Mouse (Mus musculus) G1E-ER4 (cell line): ENCODE measurements around the gene Pde6h. TPM values are rescaled to one million over a fixed set of nuclear protein-coding genes. Genes with fewer than 3 reads are reported as not detected.

Experiments
- GATA1 ChIP-seq: IDR thresholded peaks from one replicate; pipeline ENCODE4 v1.8.0; 2012; ENCODE audit warnings: low read length, inconsistent platforms
- polyA plus RNA-seq: library from polyadenylated mRNA; stranded (reverse); fragments of >175 nt; gene quantifications from 2 replicates; pipeline ENCODE4 v1.2.3, GENCODE M21; 2012

Pde6h gene
- polyA plus RNA-seq, 1 experiment, result 0.46 TPM

DNA sequence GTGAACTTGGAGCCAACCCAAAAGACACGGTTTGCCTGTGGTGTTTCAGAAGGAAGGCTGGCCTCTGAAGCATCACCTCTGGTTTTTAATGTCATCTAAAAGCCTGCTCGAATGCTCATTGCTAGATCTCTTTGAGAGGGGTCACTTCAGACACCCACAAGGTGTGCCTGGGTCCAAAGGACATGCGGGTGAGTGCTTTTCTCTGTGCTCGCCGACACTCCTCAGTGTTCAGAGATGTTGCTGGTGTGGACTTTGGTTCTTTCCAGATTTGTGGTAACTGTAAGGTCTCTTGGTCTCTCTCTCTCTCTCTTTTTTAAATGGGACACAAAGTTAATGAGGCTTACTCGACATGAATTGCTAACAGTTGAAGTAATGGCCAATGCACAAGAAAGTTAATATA, 58.9 kb downstream of the Pde6h start:
- no peak for TF ChIP-seq GATA1

DNA sequence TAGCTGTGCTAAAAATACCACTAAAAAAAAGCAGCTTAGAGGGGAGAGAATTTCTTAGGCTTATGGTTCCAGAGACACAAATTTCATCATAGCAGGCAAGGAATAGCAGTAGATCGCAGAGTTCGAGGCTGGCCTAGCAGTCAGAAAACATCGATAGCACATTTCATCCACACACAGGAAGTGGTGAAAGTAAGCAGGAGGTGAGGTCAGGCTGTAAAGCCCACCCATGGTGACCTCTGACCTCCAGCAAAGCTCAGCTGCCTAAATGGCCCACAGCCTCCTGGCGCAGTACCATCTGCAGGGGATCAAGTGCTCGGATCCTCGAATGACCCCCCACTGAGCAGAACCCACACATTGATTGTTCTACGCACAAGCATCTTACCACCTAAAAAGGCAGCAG, 59.6 kb downstream of the Pde6h start:
- TF ChIP-seq GATA1, result no peak

DNA sequence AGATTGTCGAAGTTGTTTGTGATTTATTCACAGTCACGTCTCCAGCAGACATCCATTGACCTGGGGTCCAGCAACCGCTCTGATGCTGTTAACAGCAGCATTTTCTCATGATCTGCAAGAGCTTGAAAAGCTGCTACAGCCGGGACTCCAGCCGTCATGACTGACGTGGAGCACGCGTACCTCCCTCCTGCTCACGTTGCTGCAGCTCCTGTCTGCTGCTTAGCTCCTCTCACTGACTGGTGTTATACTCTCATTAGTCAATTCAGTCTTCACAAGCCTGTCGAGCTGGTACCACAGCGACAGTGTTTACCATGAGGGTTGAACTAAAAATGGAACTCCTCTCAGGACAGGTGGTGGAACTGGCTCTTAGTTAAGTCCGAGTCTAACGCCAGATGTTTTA, 62.4 kb downstream of the Pde6h start:
- no peak for TF ChIP-seq GATA1

DNA sequence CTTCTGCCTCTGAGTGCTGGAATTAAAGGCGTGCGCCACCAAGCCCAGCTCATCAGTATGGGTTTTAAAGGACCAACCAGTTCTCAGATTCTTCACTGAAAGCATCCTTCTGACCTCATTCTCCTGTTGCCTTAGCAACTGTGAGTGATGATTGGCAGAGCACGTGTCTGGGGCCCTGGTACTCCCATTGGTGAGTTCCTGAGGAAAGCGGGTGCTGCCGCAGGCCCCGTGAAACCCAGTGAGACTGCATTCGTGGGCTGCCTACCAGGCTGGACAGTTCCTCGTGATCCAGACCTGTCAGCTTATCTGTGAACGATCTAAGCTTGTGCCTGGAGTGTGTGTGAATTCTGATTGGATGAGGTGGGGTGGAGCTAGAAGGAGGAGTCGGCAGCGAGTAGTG, 63.1 kb downstream of the Pde6h start:
- no peak for TF ChIP-seq GATA1

DNA sequence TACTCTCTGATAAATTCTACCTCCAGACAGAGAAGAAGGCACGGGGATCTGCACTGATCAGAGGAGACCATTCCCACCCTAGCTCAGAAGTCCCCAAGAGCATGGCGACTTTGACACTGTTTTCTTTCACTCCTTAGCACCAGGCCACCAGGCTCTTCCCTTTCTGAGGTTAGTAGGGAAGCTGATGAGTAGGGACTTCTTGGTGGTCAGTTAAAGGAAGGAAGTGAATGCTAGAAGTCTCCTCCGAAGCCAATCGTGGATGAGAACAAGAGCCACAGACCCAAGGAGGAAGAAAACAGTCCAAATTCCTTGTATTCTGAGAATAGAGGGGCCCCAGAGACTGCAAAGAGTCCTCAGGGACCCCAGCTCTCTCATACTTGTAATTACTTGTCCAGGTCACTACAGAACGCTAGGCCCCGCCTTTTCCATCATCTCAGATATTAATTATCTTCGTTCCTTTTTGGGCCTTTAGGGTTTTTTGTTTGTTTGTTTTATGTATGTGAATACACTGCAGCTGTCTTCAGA, 65.0 kb downstream of the Pde6h start:
- TF ChIP-seq GATA1, result no peak

DNA sequence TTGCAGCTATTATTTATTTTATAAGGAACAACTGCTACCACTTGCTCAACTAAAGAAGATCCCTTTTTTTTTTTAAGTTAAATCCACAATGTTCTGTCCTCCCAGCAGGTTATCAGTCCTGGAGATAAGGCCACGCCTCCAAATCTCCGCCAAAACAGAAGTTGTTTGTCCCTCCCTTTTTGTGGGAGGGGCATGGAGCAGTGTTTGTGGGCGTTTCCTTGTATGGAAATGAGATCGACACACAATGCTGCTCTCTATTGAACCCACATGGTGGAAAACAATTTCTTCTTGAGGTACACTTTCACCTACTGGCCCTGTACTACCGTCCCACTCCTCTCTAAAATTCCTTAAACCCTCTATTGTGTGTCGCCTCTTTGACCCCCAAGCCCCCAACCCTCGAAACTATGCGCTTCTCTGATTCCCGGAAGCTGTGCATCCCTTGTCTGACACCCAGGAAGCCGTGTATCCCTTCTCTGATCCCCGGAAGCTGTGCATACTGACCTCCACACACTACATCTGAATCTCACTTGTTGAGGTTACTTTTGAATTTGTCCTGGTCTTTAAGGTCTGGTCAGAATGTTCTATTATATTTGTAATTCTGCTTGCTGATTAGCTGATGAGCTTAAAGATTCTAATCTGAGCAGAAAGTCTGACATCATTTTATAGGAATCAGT, 66.3 kb downstream of the Pde6h start:
- peak; percentile 38 for TF ChIP-seq GATA1

DNA sequence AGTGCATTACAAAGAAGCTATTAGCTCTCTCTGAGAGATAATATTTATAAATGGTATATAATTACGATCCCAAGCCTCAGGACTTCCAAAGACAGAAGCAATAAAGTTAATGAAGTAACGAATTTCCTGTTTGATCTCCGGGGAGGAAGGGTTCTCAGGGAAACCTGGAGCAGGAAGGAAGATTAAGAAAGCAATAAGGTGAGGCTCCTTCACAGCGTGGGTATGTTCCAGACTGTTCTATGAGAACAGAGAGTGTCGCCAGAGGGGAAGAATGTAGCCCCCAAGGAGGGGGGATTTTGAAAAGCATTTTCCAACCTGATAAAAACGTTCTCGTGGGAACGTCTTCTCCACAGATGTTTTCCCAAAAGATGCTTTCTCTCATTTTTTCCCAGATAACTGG, 66.9 kb downstream of the Pde6h start:
- TF ChIP-seq GATA1, result no peak

DNA sequence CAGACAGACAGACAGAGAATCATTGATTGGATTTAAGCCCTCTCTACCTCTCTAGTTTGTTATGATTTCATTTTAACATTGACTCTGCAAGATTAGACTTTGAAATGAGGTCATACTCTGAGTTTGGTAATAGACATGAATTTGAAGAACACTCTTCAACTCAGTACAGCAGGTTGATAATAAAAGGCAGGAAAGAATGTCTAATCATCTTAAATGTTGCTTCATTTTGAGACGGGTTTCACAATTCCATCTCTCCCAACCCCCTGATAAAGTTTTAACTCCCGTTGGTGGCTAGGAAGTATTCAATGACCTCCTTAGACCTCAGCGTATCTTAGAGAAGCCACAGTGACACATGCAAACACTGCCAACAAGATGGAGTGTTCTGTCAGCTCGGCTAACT, 69.9 kb downstream of the Pde6h start:
- no peak for TF ChIP-seq GATA1

DNA sequence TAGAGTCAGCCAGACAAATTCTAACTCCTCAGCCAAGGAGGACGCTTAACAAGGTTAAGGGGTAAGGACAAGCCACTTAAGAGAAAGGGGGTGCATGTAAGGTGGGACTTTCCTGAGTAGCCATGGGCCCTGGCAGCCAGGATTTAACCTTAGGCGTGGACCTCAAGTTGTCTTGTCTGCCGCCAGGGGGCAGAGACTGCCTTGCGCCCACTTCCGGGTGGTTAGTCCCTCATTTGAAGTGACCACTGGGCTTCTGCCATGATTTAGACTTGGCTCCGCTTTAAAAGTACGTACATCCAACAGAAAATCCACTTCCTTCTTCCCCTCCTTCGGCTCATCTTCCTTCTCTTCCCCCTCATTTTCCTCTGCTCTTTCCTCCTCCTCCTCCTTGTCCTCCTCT, 71.9 kb downstream of the Pde6h start:
- no peak for TF ChIP-seq GATA1

DNA sequence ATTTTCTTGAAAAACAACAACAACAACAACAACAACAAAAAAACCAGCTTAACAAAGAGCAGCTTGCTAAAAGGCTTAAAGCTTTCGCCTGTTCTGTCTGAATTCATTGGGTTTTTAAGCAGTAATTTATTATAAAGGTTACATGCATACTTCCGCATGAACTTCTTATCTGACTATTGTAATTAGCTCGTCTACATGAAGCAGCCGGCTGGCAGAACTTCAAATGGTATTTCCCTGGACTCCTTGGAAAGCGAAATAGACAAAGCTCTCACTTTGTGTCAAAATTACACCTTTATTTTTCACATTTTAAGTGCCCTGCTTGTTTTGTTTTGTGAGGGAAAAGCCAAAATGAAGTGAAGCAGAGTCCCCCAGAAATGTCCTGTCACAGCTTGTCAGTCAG, 72.7 kb downstream of the Pde6h start:
- TF ChIP-seq GATA1, result no peak

DNA sequence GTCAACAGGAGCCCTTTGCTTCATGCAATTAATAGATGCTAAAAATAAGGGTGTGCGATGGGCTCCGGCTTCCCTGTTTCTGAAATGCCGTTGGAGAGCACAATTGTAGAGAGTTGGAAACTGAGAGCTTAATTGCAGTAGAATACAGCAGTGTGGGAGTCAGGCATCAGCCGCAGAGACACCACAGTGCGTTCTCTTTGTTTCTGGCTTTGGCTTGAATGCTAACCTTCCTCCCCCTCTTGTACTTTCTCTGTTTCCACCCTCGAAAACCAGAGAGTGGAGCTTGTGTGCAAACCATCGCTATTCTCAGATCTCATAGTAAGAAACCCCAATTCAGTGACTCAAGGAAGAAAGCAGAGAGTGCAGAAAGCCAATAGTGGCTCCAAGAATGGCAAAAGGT, 74.5 kb downstream of the Pde6h start:
- no peak for TF ChIP-seq GATA1

DNA sequence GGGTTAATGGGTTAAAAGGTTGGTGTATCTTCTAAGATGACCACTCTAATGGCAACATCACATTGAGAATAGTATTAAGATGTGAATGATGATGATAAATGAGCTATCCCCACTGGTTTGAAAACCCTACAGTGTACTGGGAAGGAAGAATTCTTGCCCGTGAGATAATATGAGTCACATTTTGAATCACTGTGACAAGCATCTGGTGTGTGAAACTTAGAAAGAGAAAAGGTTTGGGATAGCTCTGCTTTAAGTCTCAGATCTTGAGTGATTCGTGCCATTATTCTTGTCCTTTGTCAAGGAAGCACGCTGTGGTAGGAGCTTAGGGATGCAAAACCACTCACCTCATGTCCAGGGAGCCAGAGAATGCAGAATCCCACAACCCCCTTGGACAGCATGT, 75.4 kb downstream of the Pde6h start:
- no peak for TF ChIP-seq GATA1

DNA sequence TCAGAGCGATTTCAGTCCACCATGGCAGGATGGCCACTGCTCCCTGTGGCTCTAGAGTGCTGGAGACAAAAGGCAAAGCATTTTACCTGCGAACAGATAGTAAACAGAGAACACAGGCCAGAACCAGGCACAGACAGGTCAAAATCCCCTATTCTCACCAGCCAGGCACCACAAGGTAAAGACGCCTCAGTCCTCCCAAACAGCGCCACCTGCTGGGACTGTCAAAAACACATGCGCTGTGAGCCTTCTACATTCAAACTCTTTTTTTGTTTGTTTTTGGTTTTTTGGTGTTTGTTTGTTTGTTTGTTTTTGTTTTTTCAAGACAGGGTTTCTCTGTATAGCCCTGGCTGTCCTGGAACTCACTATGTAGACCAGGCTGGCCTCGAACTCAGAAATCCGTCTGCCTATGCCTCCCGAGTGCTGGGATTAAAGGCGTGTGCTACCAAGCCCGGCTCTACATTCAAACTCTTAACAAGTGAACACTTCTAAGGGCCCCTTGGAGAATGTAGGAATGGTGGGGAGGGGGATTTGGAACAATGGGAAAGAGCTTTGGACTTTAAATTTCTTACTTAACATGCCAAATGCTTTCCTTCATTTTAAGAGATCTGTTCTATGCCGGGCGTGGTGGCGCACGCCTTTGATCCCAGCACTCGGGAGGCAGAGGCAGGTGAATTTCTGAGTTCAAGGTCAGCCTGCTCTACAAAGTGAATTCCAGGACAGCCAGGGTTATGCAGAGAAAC, 76.2 kb downstream of the Pde6h start:
- TF ChIP-seq GATA1, result no peak

DNA sequence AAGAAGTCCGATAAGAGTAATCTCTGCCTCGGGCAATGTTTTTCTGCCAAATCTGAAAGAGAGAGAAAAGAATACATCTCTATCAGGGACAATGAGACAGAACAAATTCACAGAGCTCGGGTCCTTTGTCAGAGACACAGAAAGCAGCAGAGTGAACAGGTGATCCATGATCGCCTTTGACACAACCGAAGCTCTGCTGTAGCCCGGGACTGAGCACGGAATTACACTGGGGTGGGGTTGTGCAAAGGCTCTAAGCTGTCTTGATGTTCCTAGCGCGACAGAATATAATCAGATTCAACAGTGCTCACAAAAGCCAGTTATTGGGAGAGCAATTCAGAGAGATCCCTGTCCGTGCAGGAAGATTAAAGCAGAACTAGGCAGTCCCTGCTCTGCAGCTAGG, 77.1 kb downstream of the Pde6h start:
- TF ChIP-seq GATA1, result no peak

DNA sequence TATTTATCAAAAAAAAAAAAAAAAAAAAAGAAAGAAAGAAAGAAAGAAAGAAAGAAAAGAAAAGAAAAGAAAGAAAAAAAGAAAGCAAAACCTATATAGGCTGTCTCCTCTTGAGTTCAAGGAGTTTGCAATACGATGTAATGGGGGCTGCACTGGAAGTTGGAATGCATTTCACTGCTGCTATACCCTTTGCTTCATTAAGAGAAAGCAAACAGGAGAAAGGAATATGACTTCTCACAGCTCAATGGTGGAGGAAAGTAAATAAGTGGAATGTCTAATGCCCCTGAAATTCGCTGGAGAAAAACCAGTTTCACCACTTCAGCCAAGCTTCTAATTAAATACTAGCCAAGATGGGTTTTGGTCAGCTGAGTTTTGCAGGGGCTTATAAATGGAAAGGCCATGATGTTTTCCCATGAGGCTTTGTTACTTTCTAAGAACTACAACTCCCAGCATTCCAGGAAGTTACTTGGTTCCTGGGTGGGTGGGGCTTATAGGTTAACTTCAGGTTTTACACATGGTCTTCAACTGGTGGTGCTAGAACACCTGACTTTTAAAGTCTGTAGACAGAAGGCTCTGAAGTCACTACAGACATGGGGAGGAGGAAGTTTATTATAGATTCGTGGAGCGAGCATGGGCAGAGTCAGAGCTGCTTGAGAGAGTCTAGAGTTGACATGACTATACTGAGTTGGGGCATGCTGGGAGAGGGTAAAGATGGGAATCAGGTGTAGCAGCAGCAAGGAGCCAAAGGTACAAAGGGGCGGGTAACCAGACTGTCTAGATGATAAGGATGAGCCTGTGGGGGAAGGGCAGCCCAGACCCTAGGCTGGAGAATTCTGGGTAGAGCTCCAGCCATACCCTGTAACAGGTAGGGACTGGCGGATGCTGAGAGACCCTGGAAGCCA, 77.9 kb downstream of the Pde6h start:
- no peak for TF ChIP-seq GATA1

DNA sequence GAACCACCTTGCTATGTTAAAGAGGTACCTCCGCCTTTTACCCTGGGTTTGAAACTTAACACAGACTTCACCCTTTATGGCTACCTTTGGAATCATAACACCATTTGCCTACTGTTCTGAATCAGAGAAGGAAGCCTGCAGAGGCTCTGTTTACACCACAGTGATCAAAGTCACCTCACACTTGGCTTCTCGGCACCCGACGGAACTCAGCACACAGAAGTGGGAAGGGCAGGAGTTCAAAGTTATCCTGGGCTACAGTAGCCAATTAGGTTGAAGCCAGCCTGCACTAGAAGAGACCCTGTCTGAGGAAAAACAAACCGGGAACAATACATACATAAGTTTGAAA, 78.5 kb downstream of the Pde6h start:
- no peak for TF ChIP-seq GATA1
